ENCODE assay signal across 20 mouse cellular contexts in the genomic region with DNA sequence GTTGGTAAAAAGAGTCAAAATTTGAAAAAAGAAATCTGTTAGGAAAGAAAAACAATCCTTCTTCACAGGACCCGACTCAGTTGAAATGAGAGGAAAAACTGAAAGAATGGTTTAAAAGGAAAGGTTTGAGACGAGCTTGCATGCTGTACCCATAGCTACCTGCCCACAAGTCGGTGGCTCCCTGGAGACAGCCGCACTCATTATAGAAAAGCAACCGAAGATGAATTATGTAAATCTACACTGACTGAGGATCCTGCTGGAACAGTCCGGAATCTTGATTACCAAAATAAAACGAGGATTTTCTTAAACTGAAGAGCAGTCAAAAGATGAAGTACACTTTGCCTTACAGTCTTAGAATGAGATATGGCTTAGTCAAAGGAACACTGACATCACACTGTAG.
"Had no signal": no experiment of that assay in that cellular context is flagged by ENCODE, and none has a peak within 500 bp of the region (broad histone marks: within the 10 kb centered on the region; RNA-seq: fewer than 3 reads in every experiment).

No protein-coding gene starts in this region.

- H3K36me3 ChIP-seq: limb, embryonic 12.5 days; limb, embryonic 15.5 days; neural tube, embryonic 13.5 days had no signal

- H3K4me3 ChIP-seq: limb, embryonic 12.5 days; limb, embryonic 15.5 days; myocyte; neural tube, embryonic 13.5 days had no signal

- H3K27ac ChIP-seq: limb, embryonic 12.5 days; limb, embryonic 15.5 days; liver, embryonic 14.5 days; macrophage; neural tube, embryonic 13.5 days had no signal

- H3K9me3 ChIP-seq: limb, embryonic 12.5 days; limb, embryonic 15.5 days; neural tube, embryonic 13.5 days had no signal

- H3K9ac ChIP-seq: limb, embryonic 12.5 days; limb, embryonic 15.5 days; liver, embryonic 14.5 days; liver, postnatal 0 days; lung, embryonic 14.5 days; neural tube, embryonic 13.5 days had no signal

- H3K4me2 ChIP-seq: limb, embryonic 12.5 days; limb, embryonic 15.5 days; liver, embryonic 11.5 days; lung, embryonic 14.5 days; neural tube, embryonic 13.5 days had no signal

- ATAC-seq: inflammation-experienced regulatory T-cells, adult 6 months; intestine, embryonic 16.5 days; liver, postnatal 0 days; lung, postnatal 0 days had no signal

- DNase-seq: kidney, adult 18-20 months; kidney, adult 9 months; kidney, postnatal 14 days; kidney, postnatal 4 days; liver, postnatal 0 days; lung, embryonic 14.5 days; midbrain, embryonic 14.5 days; retina, postnatal 1 day; thymus, adult 18-20 months; thymus, postnatal 36 days had no signal

- H3K4me1 ChIP-seq: limb, embryonic 12.5 days; limb, embryonic 15.5 days; neural tube, embryonic 13.5 days had no signal

- H3K27me3 ChIP-seq: limb, embryonic 12.5 days; limb, embryonic 15.5 days; neural tube, embryonic 13.5 days had no signal
